Mouse (Mus musculus) MEL-GATA-1-ER (cell line): ENCODE measurements at regions not wholly inside any gene's neighbourhood (a gene's known extent, or its start where the extent isn't known, plus 50 kb on each side); places are given as distances from the start of the nearest gene placed in this dataset.

Experiments
- DNase-seq: peaks from one replicate; pipeline ENCODE4 v3.0.0-alpha.2; 2012; ENCODE audit warnings: low read depth; ENCODE audit errors: extremely low read depth

- no peak for DNase-seq
Measured at GRCm38 (mm10) chr10:115901070-115901469, 84.4 kb downstream of the Tspan8 start.

DNA sequence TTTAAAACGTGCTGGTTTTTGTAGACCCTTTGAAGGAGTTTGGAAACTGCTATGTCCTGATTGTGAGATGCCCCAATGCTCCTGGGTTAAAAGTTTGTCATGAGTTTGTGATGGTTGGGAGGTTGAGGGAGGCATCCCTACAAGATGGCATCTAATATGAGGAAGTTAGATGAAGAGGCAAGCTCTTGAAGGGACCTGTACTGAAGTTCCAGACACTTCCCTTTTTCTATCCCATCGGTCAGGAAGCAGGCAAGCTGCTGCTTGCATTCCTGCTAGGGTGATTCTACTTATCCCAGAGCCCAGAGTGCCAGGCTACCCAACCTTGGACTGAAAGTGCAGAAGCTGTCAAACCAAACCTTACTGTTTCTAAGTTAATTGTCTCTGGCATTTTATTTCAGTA, 86.4 kb downstream of the Tspan8 start:
- DNase-seq, result peak; percentile 26

GRCm38 (mm10) chr10:115921032-115921431, 97.0 kb upstream of the Ptprr start:
- DNase-seq, result no peak
